Mouse (Mus musculus) erythroblast, embryonic 14.5 days (primary cell): Measurements from ENCODE around the gene Slc38a9. TPM values are rescaled to one million over a fixed set of nuclear protein-coding genes. Genes with fewer than 3 reads are reported as not detected.

ENCODE experiments used
- H3K27me3 ChIP-seq: 2 replicates; pipeline ENCODE4 v1.6.1; 2012; ENCODE audit warnings: inconsistent platforms; ENCODE audit not compliant: control insufficient read depth
- H3K36me3 ChIP-seq: 2 replicates; pipeline ENCODE4 v1.6.1; 2012; ENCODE audit warnings: mild to moderate bottlenecking, inconsistent platforms; ENCODE audit not compliant: control insufficient read depth
- H3K4me1 ChIP-seq: 2 replicates; pipeline ENCODE4 v1.6.1; 2012; ENCODE audit warnings: inconsistent platforms; ENCODE audit not compliant: control insufficient read depth
- H3K4me3 ChIP-seq: replicated peaks from 2 replicates; pipeline ENCODE3; 2012; ENCODE audit warnings: moderate library complexity, mild to moderate bottlenecking, inconsistent platforms
- H3K9me3 ChIP-seq: 2 replicates; pipeline ENCODE4 v1.6.1; 2012; ENCODE audit warnings: low read length, inconsistent platforms, mixed read lengths; ENCODE audit not compliant: control insufficient read depth
- GATA1 ChIP-seq: IDR thresholded peaks from 2 replicates; pipeline ENCODE4 v1.6.1; 2012; ENCODE audit warnings: low read length, inconsistent platforms, mixed read lengths
- TAL1 ChIP-seq: IDR thresholded peaks from 3 replicates; pipeline ENCODE4 v1.6.1; 2012; ENCODE audit warnings: low read length, inconsistent platforms, mixed read lengths
- polyA plus RNA-seq: library from polyadenylated mRNA; stranded (reverse); fragments of >175 nt; gene quantifications from 2 replicates; pipeline ENCODE4 v1.2.3, GENCODE M21; 2012

Slc38a9 gene
- polyA plus RNA-seq, 1 experiment, result 0.39 TPM

DNA sequence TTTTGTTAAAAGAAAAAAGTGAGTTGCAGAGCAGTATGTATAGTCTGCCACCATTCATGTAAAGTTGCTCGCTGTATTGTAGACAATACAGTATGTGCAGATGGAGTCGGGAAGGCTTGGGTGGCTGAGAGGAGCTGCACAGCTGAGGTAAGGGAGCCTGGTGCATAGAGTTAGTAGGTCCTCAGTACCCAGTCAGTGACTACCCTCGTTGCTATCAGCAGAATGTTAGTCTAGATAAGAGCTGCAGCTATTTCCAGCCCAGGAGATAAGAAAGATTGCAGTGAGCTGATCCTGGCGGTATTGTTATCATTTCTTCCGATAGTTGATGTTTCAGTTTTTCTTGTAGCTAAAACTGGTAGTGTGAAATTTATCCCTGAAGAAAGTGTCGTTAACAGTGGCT, 12.2 kb downstream of the Slc38a9 start:
- Histone ChIP-seq H3K36me3 (peaks cover 84% of the 10 kb centered on the region), H3K4me3 (no peak overlapping the region), H3K27me3 (no peaks in the 10 kb centered on the region), H3K9me3 (no peaks in the 10 kb centered on the region), H3K4me1 (peaks cover 33% of the 10 kb centered on the region)
- no peak for TF ChIP-seq TAL1
- TF ChIP-seq GATA1, result no peak; the same call in 1 of the 2 replicates

DNA sequence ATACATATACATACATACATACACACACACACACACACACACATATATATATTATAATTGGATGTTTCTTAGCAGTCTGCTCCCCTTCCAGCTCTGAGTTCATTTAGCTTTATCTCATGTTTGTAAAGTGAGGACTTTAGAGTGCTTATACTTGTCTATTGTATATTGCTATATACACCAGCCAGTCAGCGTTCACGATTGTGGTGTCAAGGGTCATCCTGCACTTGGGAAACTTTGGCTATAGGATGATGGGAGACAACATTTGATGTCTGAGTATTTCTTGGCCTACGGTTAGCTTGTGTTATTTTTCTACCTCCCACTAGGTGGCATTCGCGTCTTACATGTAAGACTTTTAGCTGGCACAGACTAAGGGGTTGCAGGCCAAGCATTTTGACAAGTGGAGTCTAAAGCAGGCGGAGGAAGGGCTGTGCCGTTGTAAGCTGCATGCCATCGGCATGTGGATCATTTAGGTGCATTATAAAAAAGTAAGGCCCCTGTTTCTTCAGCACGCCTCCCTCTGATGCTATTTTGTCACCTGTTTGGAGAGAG, 13.4 kb downstream of the Slc38a9 start:
- Histone ChIP-seq H3K36me3 (peaks cover 89% of the 10 kb centered on the region), H3K9me3 (0 out of 2 replicates have a peak, but pooled peaks cover 2% of the 10 kb centered on the region), H3K27me3 (no peaks in the 10 kb centered on the region), H3K4me3 (no peak overlapping the region), H3K4me1 (peaks cover 33% of the 10 kb centered on the region)
- TF ChIP-seq GATA1, result no peak
- no peak for TF ChIP-seq TAL1

DNA sequence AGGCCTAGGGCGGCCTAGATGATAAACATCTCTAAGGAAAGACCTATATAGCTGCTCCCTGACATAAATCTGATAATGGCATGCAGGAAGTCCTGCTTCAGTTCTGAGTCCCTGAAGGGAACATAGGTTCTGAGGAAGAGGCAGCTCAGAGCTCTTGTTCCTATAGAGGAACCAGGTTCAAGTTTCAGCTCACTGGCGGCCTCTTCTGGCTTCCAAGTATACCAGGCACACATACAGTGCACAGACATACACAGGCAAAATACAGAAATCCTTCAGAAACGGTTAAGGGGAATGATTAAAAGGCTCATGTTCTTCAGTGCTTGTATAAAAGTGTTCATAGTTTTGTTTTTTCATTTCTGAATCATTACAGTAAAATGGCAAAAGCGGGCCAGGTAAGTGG, 17.6 kb downstream of the Slc38a9 start:
- Histone ChIP-seq H3K9me3 (0 out of 2 replicates have a peak, but pooled peaks cover 2% of the 10 kb centered on the region), H3K4me3 (no peak overlapping the region), H3K27me3 (no peaks in the 10 kb centered on the region), H3K4me1 (peaks cover 21% of the 10 kb centered on the region), H3K36me3 (peaks cover 80% of the 10 kb centered on the region)
- no peak for TF ChIP-seq GATA1
- TF ChIP-seq TAL1, result no peak

DNA sequence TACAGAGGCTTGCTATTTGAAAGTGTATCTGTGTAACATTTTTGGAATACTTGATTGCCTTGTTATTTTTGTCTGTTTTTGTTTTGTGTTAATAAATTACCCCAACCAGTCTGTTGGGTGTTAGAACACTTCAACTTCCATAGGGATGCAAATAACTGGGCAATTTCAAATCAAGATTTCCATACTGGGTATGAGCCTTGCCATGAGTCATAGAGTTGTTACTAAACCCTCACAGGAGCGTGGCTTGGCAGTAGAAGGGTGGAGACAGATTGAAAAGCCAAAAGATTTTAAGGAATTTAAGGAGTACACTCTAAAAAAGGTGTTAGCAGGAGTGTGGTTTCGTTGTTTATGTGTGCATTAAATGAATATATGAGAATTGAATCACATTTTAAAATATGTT, 22.8 kb downstream of the Slc38a9 start:
- TF ChIP-seq GATA1 (no peak), TAL1 (no peak)
- H3K36me3 ChIP-seq, result peaks cover 69% of the 10 kb centered on the region
- peaks cover 21% of the 10 kb centered on the region for H3K4me1 ChIP-seq
- no peaks in the 10 kb centered on the region for H3K27me3 ChIP-seq
- no peak overlapping the region for H3K4me3 ChIP-seq
- H3K9me3 ChIP-seq, result no peaks in the 10 kb centered on the region

DNA sequence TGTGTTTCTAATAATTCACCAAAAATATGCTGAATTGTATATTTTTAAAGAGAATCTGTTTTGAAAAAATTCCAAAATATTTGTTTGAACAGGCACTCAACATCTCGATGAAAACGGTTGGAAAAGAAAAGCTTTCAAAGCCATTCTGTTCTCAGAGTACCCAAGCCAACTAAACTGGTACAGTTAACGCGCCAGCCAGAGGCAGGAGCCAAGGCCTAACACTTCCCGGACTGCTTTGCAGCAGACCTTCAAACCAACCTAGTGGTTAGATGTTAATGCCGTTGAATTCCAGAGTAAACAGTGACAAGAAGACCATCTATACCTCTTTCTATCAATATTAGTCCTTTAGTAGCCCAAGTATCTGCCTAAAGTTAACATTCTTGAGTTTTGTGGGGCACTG, 23.4 kb downstream of the Slc38a9 start:
- Histone ChIP-seq H3K9me3 (no peaks in the 10 kb centered on the region), H3K27me3 (no peaks in the 10 kb centered on the region), H3K36me3 (peaks cover 69% of the 10 kb centered on the region), H3K4me3 (no peak overlapping the region), H3K4me1 (peaks cover 21% of the 10 kb centered on the region)
- TF ChIP-seq TAL1 (no peak), GATA1 (no peak)

DNA sequence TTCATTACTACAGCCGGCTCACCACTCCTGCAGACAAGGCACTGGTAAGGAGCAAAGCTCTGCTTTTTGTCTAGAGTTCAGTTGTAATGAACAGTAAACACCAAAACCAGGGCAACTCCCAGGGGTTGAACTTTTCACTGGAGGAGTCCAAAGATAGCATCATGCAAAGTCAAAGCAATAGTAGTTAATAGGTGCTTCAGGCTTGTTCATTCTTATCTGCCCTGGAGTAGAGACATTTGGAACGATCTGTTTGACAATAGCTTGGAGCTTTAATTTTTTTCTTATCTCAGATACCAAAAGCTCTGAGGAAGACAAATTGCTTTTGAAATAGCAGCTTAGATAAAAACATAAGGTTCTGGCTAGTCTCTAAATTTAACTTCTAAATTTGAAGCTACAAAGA, 25.6 kb downstream of the Slc38a9 start:
- TF ChIP-seq TAL1 (no peak), GATA1 (no peak)
- no peaks in the 10 kb centered on the region for H3K9me3 ChIP-seq
- peaks cover 70% of the 10 kb centered on the region for H3K36me3 ChIP-seq
- H3K4me1 ChIP-seq, result peaks cover 18% of the 10 kb centered on the region
- H3K27me3 ChIP-seq, result no peaks in the 10 kb centered on the region
- no peak overlapping the region for H3K4me3 ChIP-seq

DNA sequence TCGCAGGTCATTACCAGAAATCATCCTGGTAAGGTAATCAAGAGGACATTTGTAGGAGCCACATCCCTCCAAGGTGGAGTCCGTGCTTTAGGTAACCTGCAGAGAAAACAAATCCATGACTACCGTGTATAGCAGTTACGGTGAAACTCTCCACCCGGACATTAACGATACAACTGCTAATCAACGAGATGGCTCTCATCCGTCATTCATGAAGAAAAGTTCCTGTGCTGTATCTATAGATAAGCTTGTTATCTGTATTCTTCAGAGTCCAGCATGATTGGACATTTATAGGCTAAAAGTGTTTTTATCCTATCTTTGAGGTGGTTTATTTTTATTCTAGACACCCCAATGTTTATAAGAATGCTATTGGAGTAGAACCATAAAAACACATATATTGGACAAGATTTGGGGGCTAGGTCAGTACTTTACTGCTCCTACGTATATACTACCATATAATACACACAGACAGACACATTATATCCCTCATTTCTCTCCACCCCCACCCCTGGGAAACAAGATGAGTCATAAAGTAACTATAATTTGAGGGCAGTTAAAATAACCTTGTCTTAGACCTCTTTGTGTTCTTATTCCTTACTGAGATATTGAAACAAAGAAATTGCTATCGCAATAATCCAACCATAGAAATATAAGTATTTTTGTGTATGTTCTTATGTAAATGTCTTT, 32.5 kb downstream of the Slc38a9 start:
- peaks cover 18% of the 10 kb centered on the region for H3K4me1 ChIP-seq
- no peaks in the 10 kb centered on the region for H3K27me3 ChIP-seq
- TF ChIP-seq GATA1 (peak; percentile 37; the same call in 1 of the 2 replicates), TAL1 (peak; percentile 55; the same call in 2 of the 3 replicates)
- no peak overlapping the region for H3K4me3 ChIP-seq
- H3K9me3 ChIP-seq, result peaks cover 11% of the 10 kb centered on the region
- peaks cover 77% of the 10 kb centered on the region for H3K36me3 ChIP-seq

DNA sequence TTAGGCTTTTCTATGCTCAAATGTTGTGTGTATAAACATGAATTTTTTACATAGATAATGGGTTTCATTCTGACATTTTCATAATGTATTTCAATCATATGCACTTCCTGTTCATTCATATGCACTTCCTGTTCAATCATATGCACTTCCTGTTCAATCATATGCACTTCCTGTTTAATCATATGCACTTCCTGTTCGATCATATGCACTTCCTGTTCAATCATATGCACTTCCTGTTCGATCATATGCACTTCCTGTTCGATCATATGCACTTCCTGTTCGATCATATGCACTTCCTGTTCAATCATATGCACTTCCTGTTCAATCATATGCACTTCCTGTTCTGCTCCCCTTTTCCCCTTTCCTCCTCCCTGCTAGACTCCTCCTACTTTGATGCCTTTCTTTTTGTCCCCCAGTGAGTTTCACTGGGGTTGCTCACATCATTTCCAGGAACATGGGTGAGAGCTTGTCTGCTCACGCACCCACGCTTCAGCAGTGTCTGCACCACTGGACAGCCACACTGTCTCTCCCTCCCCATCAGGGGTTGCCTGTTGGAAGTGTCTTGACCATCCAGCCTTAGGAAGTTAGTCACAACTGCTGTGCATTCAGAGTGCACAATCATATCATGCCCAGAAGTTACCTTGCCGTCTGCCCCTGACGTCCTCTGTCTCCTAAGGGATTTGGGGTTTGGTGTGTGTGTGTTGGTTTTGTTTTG, 35.1 kb downstream of the Slc38a9 start:
- Histone ChIP-seq H3K27me3 (no peaks in the 10 kb centered on the region), H3K4me3 (no peak overlapping the region), H3K36me3 (peaks cover 78% of the 10 kb centered on the region), H3K9me3 (peaks cover 11% of the 10 kb centered on the region), H3K4me1 (peaks cover 18% of the 10 kb centered on the region)
- no peak for TF ChIP-seq TAL1

GRCm38 (mm10) chr13:112701256-112701655, 40.7 kb downstream of the Slc38a9 start:
- no peaks in the 10 kb centered on the region for H3K27me3 ChIP-seq
- no peaks in the 10 kb centered on the region for H3K4me1 ChIP-seq
- no peaks in the 10 kb centered on the region for H3K9me3 ChIP-seq
- TF ChIP-seq GATA1, result no peak
- TF ChIP-seq TAL1, result no peak
- no peak overlapping the region for H3K4me3 ChIP-seq
- H3K36me3 ChIP-seq, result peaks cover 77% of the 10 kb centered on the region
